Mouse (Mus musculus): ENCODE results near the gene Tmem255b.

DNA sequence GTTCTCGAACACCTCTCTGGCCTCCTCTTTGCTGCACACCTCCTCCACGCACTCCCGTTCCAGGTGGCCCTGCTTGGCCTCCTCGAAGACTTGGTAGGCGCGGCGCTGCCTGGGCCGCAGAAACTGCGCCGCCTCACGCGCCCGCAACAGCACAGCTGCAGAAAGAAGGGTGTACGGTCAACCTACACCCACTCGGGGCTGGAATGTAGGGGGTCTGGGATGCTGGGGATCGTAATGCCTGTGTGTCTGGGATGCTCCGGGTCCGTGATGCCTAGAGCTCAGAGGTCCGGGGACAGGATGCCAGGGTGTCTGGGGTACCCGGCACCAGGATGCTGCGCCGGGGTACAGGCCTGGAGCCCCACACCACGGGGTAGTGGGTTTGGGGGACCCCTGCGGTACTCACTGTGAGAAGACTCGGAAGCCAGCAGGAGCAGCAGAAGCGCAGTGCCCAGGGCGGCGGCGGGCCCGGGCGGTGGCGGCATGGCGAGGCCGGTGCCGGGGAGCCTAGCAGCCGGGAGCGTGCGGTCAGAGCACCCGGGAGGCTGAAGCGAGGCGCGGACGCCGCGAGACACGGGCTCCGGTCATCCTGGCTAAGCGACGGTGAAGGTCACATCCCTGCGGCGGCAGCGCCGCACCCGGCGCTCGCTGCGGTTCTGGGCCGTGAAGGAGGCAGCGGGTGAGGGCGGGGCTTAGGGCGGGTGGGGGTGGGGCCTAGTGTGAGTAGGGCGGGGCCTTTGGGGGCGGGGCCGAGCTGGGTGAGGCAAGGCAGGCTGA, 59.1 kb downstream of the Tmem255b start, which contains the start of gene Gas6:
- TF ChIP-seq CTCF (IDR thresholded peaks at IDR 0.05; ENCODE audit: borderline replicate concordance, insufficient read depth, low read length) (no peak), POLR2A (IDR thresholded peaks at IDR 0.05; ENCODE audit: low read depth, low read length) (peak; percentile 84)
